Mouse (Mus musculus) inflammation-experienced regulatory T-cells, adult 6 months (primary cell): Measurements from ENCODE around the gene Kansl1l. TPM values are rescaled to one million over a fixed set of nuclear protein-coding genes. Genes with fewer than 3 reads are reported as not detected.

Experiments used
- ATAC-seq: one replicate; pipeline ENCODE4 v1.8.0; 2017
- polyA plus RNA-seq, 3 experiments: library from polyadenylated mRNA; unstranded; fragments of 100-300 nt; shearing (Covaris generic); gene quantifications; one replicate each; pipeline ENCODE4 v1.2.1; 2017

Gene Kansl1l
- polyA plus RNA-seq, 3 experiments from 2014 or later = 7.1 to 12.4 (median 11.1) TPM

GRCm38 (mm10) chr1:66816837-66817452 lies 417 bp downstream of the Kansl1l start:
- peak; percentile 22 for ATAC-seq

GRCm38 (mm10) chr1:66815941-66816777 lies 1.2 kb downstream of the Kansl1l start:
- ATAC-seq = peak; percentile 39

GRCm38 (mm10) chr1:66814756-66815155 lies 2.6 kb downstream of the Kansl1l start:
- no peak for ATAC-seq

- no peak for ATAC-seq
Observed at GRCm38 (mm10) chr1:66813191-66813590, 4.2 kb downstream of the Kansl1l start.

GRCm38 (mm10) chr1:66806821-66807220 lies 10.5 kb downstream of the Kansl1l start:
- no peak for ATAC-seq

- ATAC-seq = no peak
Observed at GRCm38 (mm10) chr1:66805408-66805807, 12.0 kb downstream of the Kansl1l start.

- ATAC-seq = no peak
Observed at GRCm38 (mm10) chr1:66804710-66805109, 12.7 kb downstream of the Kansl1l start.

GRCm38 (mm10) chr1:66797962-66798361 lies 19.4 kb downstream of the Kansl1l start:
- no peak for ATAC-seq

- ATAC-seq = no peak
Observed at GRCm38 (mm10) chr1:66792838-66793466, 24.4 kb downstream of the Kansl1l start.

GRCm38 (mm10) chr1:66782296-66782695 lies 35.1 kb downstream of the Kansl1l start:
- ATAC-seq = no peak

GRCm38 (mm10) chr1:66781027-66781426 lies 36.3 kb downstream of the Kansl1l start:
- ATAC-seq = no peak

- ATAC-seq = no peak
Observed at GRCm38 (mm10) chr1:66778798-66779197, 38.6 kb downstream of the Kansl1l start.

- ATAC-seq = no peak
Observed at GRCm38 (mm10) chr1:66777878-66778277, 39.5 kb downstream of the Kansl1l start.

- no peak for ATAC-seq
Observed at GRCm38 (mm10) chr1:66768764-66769163, 48.6 kb downstream of the Kansl1l start.

GRCm38 (mm10) chr1:66730581-66730980 lies 86.8 kb downstream of the Kansl1l start:
- no peak for ATAC-seq

- ATAC-seq = no peak
Observed at GRCm38 (mm10) chr1:66712859-66713258, 104.5 kb downstream of the Kansl1l start.

- ATAC-seq = no peak
Observed at GRCm38 (mm10) chr1:66704523-66704922, 112.8 kb downstream of the Kansl1l start.

GRCm38 (mm10) chr1:66702623-66703345 lies 114.6 kb downstream of the Kansl1l start:
- ATAC-seq = no peak

- ATAC-seq = no peak
Observed at GRCm38 (mm10) chr1:66701576-66701940, 115.8 kb downstream of the Kansl1l start.

GRCm38 (mm10) chr1:66700693-66701575 lies 116.4 kb downstream of the Kansl1l start, which contains the start of gene Rpe:
Rpe (plus strand) TSS chr1:66700831.
- peak; percentile 98 for ATAC-seq

GRCm38 (mm10) chr1:66700149-66700692 lies 117.1 kb downstream of the Kansl1l start:
- ATAC-seq = no peak
